ENCODE assay signal across 21 mouse cellular contexts in genomic region chr7:45056329-45056971, GRCm38 (mm10). TPM values are rescaled to one million over a fixed set of nuclear protein-coding genes. Genes with fewer than 3 reads are reported as not detected.
A peak's percentile ranks its signal among the peaks of the same experiment; 100 is the strongest.
DNase-seq lines count a peak whose midpoint lies in the region; ATAC-seq lines count a peak whose summit lies in the region.
"Had no signal": no experiment of that assay in that cellular context is flagged by ENCODE, and none has a peak within 500 bp of the region (broad histone marks: within the 10 kb centered on the region; RNA-seq: fewer than 3 reads in every experiment).

No protein-coding gene starts in this region.

- no peaks in the 10 kb centered on the region for H3K27me3 ChIP-seq in heart, embryonic 12.5 days (replicated peaks)
- H3K27me3 ChIP-seq in hindbrain, embryonic 13.5 days = no peaks in the 10 kb centered on the region
- H3K27me3 ChIP-seq in hindbrain, embryonic 12.5 days = no peaks in the 10 kb centered on the region
- H3K27me3 ChIP-seq in stomach, embryonic 16.5 days (ENCODE audit: control insufficient read depth, insufficient read depth, low read length) = no peaks in the 10 kb centered on the region
- H3K27me3 ChIP-seq: embryonic facial prominence, embryonic 13.5 days; forebrain, embryonic 12.5 days; midbrain, embryonic 13.5 days had no signal

- no peak for ATAC-seq in heart, embryonic 12.5 days (ENCODE audit: insufficient number of reproducible peaks, low FRiP score)
- ATAC-seq in hindbrain, embryonic 13.5 days (ENCODE audit: low FRiP score) = no peak
- no peak for ATAC-seq in hindbrain, embryonic 12.5 days (ENCODE audit: low FRiP score)
- ATAC-seq in stomach, embryonic 16.5 days (ENCODE audit: insufficient read depth, low FRiP score) = no peak
- ATAC-seq: activated CD4-positive, CD25-positive, alpha-beta regulatory T cell, adult 4 months; midbrain, embryonic 13.5 days had no signal

- no peaks in the 10 kb centered on the region for H3K9me3 ChIP-seq in heart, embryonic 12.5 days (replicated peaks)
- H3K9me3 ChIP-seq in hindbrain, embryonic 13.5 days = no peaks in the 10 kb centered on the region
- H3K9me3 ChIP-seq in hindbrain, embryonic 12.5 days (replicated peaks) = no peaks in the 10 kb centered on the region
- no peaks in the 10 kb centered on the region for H3K9me3 ChIP-seq in stomach, embryonic 16.5 days (replicated peaks; ENCODE audit: control insufficient read depth, low read length)
- H3K9me3 ChIP-seq: embryonic facial prominence, embryonic 13.5 days; forebrain, embryonic 12.5 days; midbrain, embryonic 13.5 days had no signal

- H3K27ac ChIP-seq in heart, embryonic 12.5 days (ENCODE audit: poor library complexity, severe bottlenecking) = no peak overlapping the region
- no peak overlapping the region for H3K27ac ChIP-seq in hindbrain, embryonic 13.5 days
- H3K27ac ChIP-seq in hindbrain, embryonic 12.5 days = no peak overlapping the region
- no peak overlapping the region for H3K27ac ChIP-seq in stomach, embryonic 16.5 days (ENCODE audit: low read length)
- H3K27ac ChIP-seq: embryonic facial prominence, embryonic 13.5 days; forebrain, embryonic 12.5 days; gastrocnemius, adult 2 months; hindbrain, embryonic 14.5 days; midbrain, embryonic 13.5 days had no signal

- peak; percentile 91 for DNase-seq in heart, adult 11 months
- DNase-seq in testis, postnatal 10 days (ENCODE audit: low spot score) = peak; percentile 66
- no peak for DNase-seq in thymus, postnatal 4 days
- DNase-seq: adrenal gland, adult 8-10 months; gastrocnemius, adult 2 months; kidney, adult 2 months; kidney, postnatal 14 days; left cerebral cortex, postnatal 4 days; lung, adult 18-20 months; lung, postnatal 14 days; thymus, postnatal 25 days had no signal

- H3K4me2 ChIP-seq in heart, embryonic 12.5 days = no peak overlapping the region
- no peak overlapping the region for H3K4me2 ChIP-seq in hindbrain, embryonic 13.5 days
- no peak overlapping the region for H3K4me2 ChIP-seq in hindbrain, embryonic 12.5 days (replicated peaks)
- no peak overlapping the region for H3K4me2 ChIP-seq in stomach, embryonic 16.5 days (ENCODE audit: low read depth, low read length)
- H3K4me2 ChIP-seq: embryonic facial prominence, embryonic 13.5 days; forebrain, embryonic 12.5 days; hindbrain, embryonic 14.5 days; midbrain, embryonic 13.5 days had no signal

- H3K9ac ChIP-seq in heart, embryonic 12.5 days = no peak overlapping the region
- H3K9ac ChIP-seq in hindbrain, embryonic 13.5 days = peak overlapping the region; percentile 43; the same call in 1 of the 2 replicates
- no peak overlapping the region for H3K9ac ChIP-seq in hindbrain, embryonic 12.5 days
- peak overlapping the region; percentile 28; the same call in 1 of the 2 replicates for H3K9ac ChIP-seq in stomach, embryonic 16.5 days (ENCODE audit: low read length)
- H3K9ac ChIP-seq: embryonic facial prominence, embryonic 13.5 days; forebrain, embryonic 12.5 days; hindbrain, embryonic 14.5 days; midbrain, embryonic 13.5 days had no signal

- H3K4me3 ChIP-seq in heart, embryonic 12.5 days = no peak overlapping the region
- H3K4me3 ChIP-seq in hindbrain, embryonic 13.5 days = no peak overlapping the region
- H3K4me3 ChIP-seq in hindbrain, embryonic 12.5 days = no peak overlapping the region
- H3K4me3 ChIP-seq in stomach, embryonic 16.5 days (replicated peaks; ENCODE audit: low read length) = no peak overlapping the region
- H3K4me3 ChIP-seq: embryonic facial prominence, embryonic 13.5 days; erythroblast, embryonic 14.5 days; forebrain, embryonic 12.5 days; gastrocnemius, adult 2 months; midbrain, embryonic 13.5 days had no signal

- 53% methylated on average over 14 of the region's 14 CpGs for WGBS in heart, embryonic 12.5 days
- WGBS in hindbrain, embryonic 13.5 days = 67% methylated on average over 14 of the region's 14 CpGs
- 67% methylated on average over 14 of the region's 14 CpGs for WGBS in hindbrain, embryonic 12.5 days
- 69% methylated on average over 14 of the region's 14 CpGs for WGBS in stomach, embryonic 16.5 days

- no peaks in the 10 kb centered on the region for H3K36me3 ChIP-seq in heart, embryonic 12.5 days
- no peaks in the 10 kb centered on the region for H3K36me3 ChIP-seq in hindbrain, embryonic 13.5 days
- no peaks in the 10 kb centered on the region for H3K36me3 ChIP-seq in hindbrain, embryonic 12.5 days
- H3K36me3 ChIP-seq in stomach, embryonic 16.5 days (ENCODE audit: control insufficient read depth, insufficient read depth, low read length) = no peaks in the 10 kb centered on the region
- H3K36me3 ChIP-seq: embryonic facial prominence, embryonic 13.5 days; forebrain, embryonic 12.5 days; midbrain, embryonic 13.5 days had no signal

- H3K4me1 ChIP-seq in heart, embryonic 12.5 days (replicated peaks) = peaks cover 10% of the 10 kb centered on the region
- peaks cover 37% of the 10 kb centered on the region for H3K4me1 ChIP-seq in hindbrain, embryonic 13.5 days (replicated peaks)
- peaks cover 31% of the 10 kb centered on the region for H3K4me1 ChIP-seq in hindbrain, embryonic 12.5 days
- H3K4me1 ChIP-seq in stomach, embryonic 16.5 days (ENCODE audit: control insufficient read depth, insufficient read depth, low read length) = peaks cover 11% of the 10 kb centered on the region

RNA-seq across cellular contexts. Expression of gene Prr12, which starts 3.8 kb away (rescaled TPM):
- 7.1 and 7.2 TPM in 2 replicates for polyA plus RNA-seq in heart, embryonic 12.5 days (2016; fragmentation: Nextera tagmentation; extraction: Ambion mirVana)
- 13.8 and 14.5 TPM in 2 replicates for polyA plus RNA-seq in hindbrain, embryonic 13.5 days (2015; fragmentation: Nextera tagmentation; extraction: Ambion mirVana)
- polyA plus RNA-seq in hindbrain, embryonic 12.5 days (2016; fragmentation: Nextera tagmentation; extraction: Ambion mirVana) = 10.9 and 14.0 TPM in 2 replicates
- 8.3 and 8.7 TPM in 2 replicates for polyA plus RNA-seq in stomach, embryonic 16.5 days (2015; fragmentation: Nextera tagmentation; extraction: Ambion mirVana)

RNA-seq across cellular contexts. Expression of gene Nosip, which starts 5.8 kb away (rescaled TPM):
- polyA plus RNA-seq in heart, embryonic 12.5 days (2016; fragmentation: Nextera tagmentation; extraction: Ambion mirVana) = 43.3 and 45.7 TPM in 2 replicates
- polyA plus RNA-seq in hindbrain, embryonic 13.5 days (2015; fragmentation: Nextera tagmentation; extraction: Ambion mirVana) = 58.0 and 58.5 TPM in 2 replicates
- polyA plus RNA-seq in hindbrain, embryonic 12.5 days (2016; fragmentation: Nextera tagmentation; extraction: Ambion mirVana) = 55.9 and 60.0 TPM in 2 replicates
- 55.7 TPM in 2 replicates for polyA plus RNA-seq in stomach, embryonic 16.5 days (2015; fragmentation: Nextera tagmentation; extraction: Ambion mirVana)

RNA-seq across cellular contexts. Expression of gene Prrg2, which starts 6.0 kb away (rescaled TPM):
- 13.6 and 14.0 TPM in 2 replicates for polyA plus RNA-seq in heart, embryonic 12.5 days (2016; fragmentation: Nextera tagmentation; extraction: Ambion mirVana)
- polyA plus RNA-seq in hindbrain, embryonic 13.5 days (2015; fragmentation: Nextera tagmentation; extraction: Ambion mirVana) = 14.8 and 17.1 TPM in 2 replicates
- 17.8 and 18.0 TPM in 2 replicates for polyA plus RNA-seq in hindbrain, embryonic 12.5 days (2016; fragmentation: Nextera tagmentation; extraction: Ambion mirVana)
- 24.7 and 27.4 TPM in 2 replicates for polyA plus RNA-seq in stomach, embryonic 16.5 days (2015; fragmentation: Nextera tagmentation; extraction: Ambion mirVana)

RNA-seq across cellular contexts. Expression of gene Rcn3, which starts 35.6 kb away (rescaled TPM):
- 290 and 291 TPM in 2 replicates for polyA plus RNA-seq in heart, embryonic 12.5 days (2016; fragmentation: Nextera tagmentation; extraction: Ambion mirVana)
- polyA plus RNA-seq in hindbrain, embryonic 13.5 days (2015; fragmentation: Nextera tagmentation; extraction: Ambion mirVana) = 93.8 and 103 TPM in 2 replicates
- 177 and 180 TPM in 2 replicates for polyA plus RNA-seq in hindbrain, embryonic 12.5 days (2016; fragmentation: Nextera tagmentation; extraction: Ambion mirVana)
- polyA plus RNA-seq in stomach, embryonic 16.5 days (2015; fragmentation: Nextera tagmentation; extraction: Ambion mirVana) = 388 and 395 TPM in 2 replicates

RNA-seq across cellular contexts. Expression of gene Rras, which starts 38.7 kb away (rescaled TPM):
- polyA plus RNA-seq in heart, embryonic 12.5 days (2016; fragmentation: Nextera tagmentation; extraction: Ambion mirVana) = 79.3 and 79.4 TPM in 2 replicates
- 11.5 and 15.4 TPM in 2 replicates for polyA plus RNA-seq in hindbrain, embryonic 13.5 days (2015; fragmentation: Nextera tagmentation; extraction: Ambion mirVana)
- polyA plus RNA-seq in hindbrain, embryonic 12.5 days (2016; fragmentation: Nextera tagmentation; extraction: Ambion mirVana) = 22.6 and 23.2 TPM in 2 replicates
- 63.6 and 68.0 TPM in 2 replicates for polyA plus RNA-seq in stomach, embryonic 16.5 days (2015; fragmentation: Nextera tagmentation; extraction: Ambion mirVana)

Comparison
In these comparisons a context has a peak if more than half of its experiments do, and no peak if none do; other contexts are left out.
1. H3K9ac ChIP-seq: peak in hindbrain, embryonic 13.5 days (single experiment) and stomach, embryonic 16.5 days (single experiment); none in heart, embryonic 12.5 days (single experiment) and hindbrain, embryonic 12.5 days (single experiment).